Mouse (Mus musculus) neural tube, embryonic 11.5 days (tissue): ENCODE data around the gene Rpgrip1l. TPM values are rescaled to one million over a fixed set of nuclear protein-coding genes. Genes with fewer than 3 reads are reported as not detected.

ENCODE experiments used
- ATAC-seq: fragments of 200-750 bp; cut with Nextera tagmentation; 2 replicates; pipeline ENCODE4 v1.8.0; 2017; ENCODE audit warnings: moderate number of reproducible peaks, mild to moderate bottlenecking, moderate TSS enrichment, moderate library complexity; ENCODE audit not compliant: insufficient read depth, low FRiP score, low TSS enrichment
- DNase-seq: peaks from one replicate; pipeline ENCODE4 v3.0.0-alpha.2; 2015; ENCODE audit warnings: low spot score
- H3K27ac ChIP-seq: fragments of 300-500 bp; sonication (generic); 2 replicates; pipeline ENCODE4 v1.5.1; 2014; ENCODE audit warnings: low read depth, mild to moderate bottlenecking, low read length
- H3K27me3 ChIP-seq: fragments of 300-500 bp; sonication (generic); 2 replicates; pipeline ENCODE4 v1.6.1; 2014; ENCODE audit warnings: mild to moderate bottlenecking, low read length, mixed read lengths; ENCODE audit not compliant: control insufficient read depth, insufficient read depth
- H3K36me3 ChIP-seq: fragments of 300-500 bp; sonication (generic); 2 replicates; pipeline ENCODE4 v1.6.1; 2014; ENCODE audit warnings: mild to moderate bottlenecking, low read length, moderate library complexity, mixed read lengths; ENCODE audit not compliant: control insufficient read depth, insufficient read depth
- H3K4me1 ChIP-seq: fragments of 300-500 bp; sonication (generic); 2 replicates; pipeline ENCODE4 v1.6.1; 2014; ENCODE audit warnings: low read length, mixed read lengths; ENCODE audit not compliant: control insufficient read depth, insufficient read depth
- H3K4me2 ChIP-seq: fragments of 300-500 bp; sonication (generic); 2 replicates; pipeline ENCODE4 v1.6.1; 2014; ENCODE audit warnings: low read depth, mild to moderate bottlenecking, moderate library complexity
- H3K4me3 ChIP-seq: fragments of 300-500 bp; sonication (generic); 2 replicates; pipeline ENCODE4 v1.5.1; 2014; ENCODE audit warnings: low read depth, low read length
- H3K9ac ChIP-seq: fragments of 300-500 bp; sonication (generic); 2 replicates; pipeline ENCODE4 v1.6.1; 2014; ENCODE audit warnings: mild to moderate bottlenecking, low read length
- H3K9me3 ChIP-seq: fragments of 300-500 bp; sonication (generic); 2 replicates; pipeline ENCODE4 v1.6.1; 2016; ENCODE audit warnings: low read length; ENCODE audit not compliant: control insufficient read depth
- WGBS: fragments of 180-500 bp; shearing (Covaris S2); extraction: QIAGEN DNeasy Blood & Tissue Kit; methylation state at CpG from one replicate; pipeline ENCODE4 v1.1.7; 2014; 5-methylcytosine and 5-hydroxymethylcytosine counted together
- polyA plus RNA-seq: library from polyadenylated mRNA; unstranded; fragments of >200 nt; fragmentation: Nextera tagmentation; extraction: Ambion mirVana; gene quantifications from 2 replicates; pipeline ENCODE4 v1.2.1, GENCODE M21; 2014

Rpgrip1l gene
- polyA plus RNA-seq, 1 experiment from 2014 or later: 13.6 TPM

GRCm38 (mm10) chr8:91217062-91217905 is 95.8 kb downstream of the Rpgrip1l start:
- Histone ChIP-seq H3K9me3 (no peaks in the 10 kb centered on the region), H3K27ac (no peak overlapping the region), H3K9ac (no peak overlapping the region), H3K36me3 (no peaks in the 10 kb centered on the region), H3K4me3 (no peak overlapping the region), H3K4me1 (no peaks in the 10 kb centered on the region), H3K27me3 (no peaks in the 10 kb centered on the region), H3K4me2 (no peak overlapping the region)
- DNase-seq: no peak
- WGBS: 91% methylated on average over 5 of the region's 5 CpGs
- no peak for ATAC-seq

- Histone ChIP-seq H3K9me3 (no peaks in the 10 kb centered on the region), H3K36me3 (no peaks in the 10 kb centered on the region), H3K27me3 (no peaks in the 10 kb centered on the region), H3K27ac (no peak overlapping the region), H3K4me3 (no peak overlapping the region), H3K4me1 (no peaks in the 10 kb centered on the region), H3K4me2 (no peak overlapping the region), H3K9ac (no peak overlapping the region)
- DNase-seq: no peak
- no peak for ATAC-seq
- WGBS: 63% methylated on average over 3 of the region's 3 CpGs
Measured at GRCm38 (mm10) chr8:91214287-91214686, 98.8 kb downstream of the Rpgrip1l start.

- H3K27me3 ChIP-seq: no peaks in the 10 kb centered on the region
- H3K4me1 ChIP-seq: no peaks in the 10 kb centered on the region
- no peaks in the 10 kb centered on the region for H3K36me3 ChIP-seq
- no peaks in the 10 kb centered on the region for H3K9me3 ChIP-seq
- H3K9ac ChIP-seq: no peak overlapping the region
- no peak overlapping the region for H3K4me3 ChIP-seq
- WGBS: 98% methylated on average over 2 of the region's 2 CpGs
- ATAC-seq: no peak
- DNase-seq: no peak
- no peak overlapping the region for H3K4me2 ChIP-seq
- no peak overlapping the region for H3K27ac ChIP-seq
Measured at GRCm38 (mm10) chr8:91212948-91213347, 100.1 kb downstream of the Rpgrip1l start.

GRCm38 (mm10) chr8:91209658-91210057 is 103.4 kb downstream of the Rpgrip1l start:
- no peak for DNase-seq
- WGBS: 88% methylated on average over 3 of the region's 3 CpGs
- H3K36me3 ChIP-seq: no peaks in the 10 kb centered on the region

GRCm38 (mm10) chr8:91207676-91208075 is 105.4 kb downstream of the Rpgrip1l start:
- no peak overlapping the region for H3K27ac ChIP-seq
- H3K4me2 ChIP-seq: no peak overlapping the region
- H3K9ac ChIP-seq: no peak overlapping the region
- H3K4me3 ChIP-seq: no peak overlapping the region
- H3K27me3 ChIP-seq: no peaks in the 10 kb centered on the region
- no peaks in the 10 kb centered on the region for H3K4me1 ChIP-seq
- H3K9me3 ChIP-seq: no peaks in the 10 kb centered on the region
- H3K36me3 ChIP-seq: no peaks in the 10 kb centered on the region
- WGBS: 73% methylated on average over 2 of the region's 2 CpGs
- no peak for DNase-seq
- no peak for ATAC-seq

More at GRCm38 (mm10) chr8:91209658-91210057, 103.4 kb downstream of the Rpgrip1l start:
- H3K9me3 ChIP-seq: no peaks in the 10 kb centered on the region
- no peaks in the 10 kb centered on the region for H3K27me3 ChIP-seq
- no peak for ATAC-seq
- no peak overlapping the region for H3K4me3 ChIP-seq
- H3K4me1 ChIP-seq: no peaks in the 10 kb centered on the region
- H3K4me2 ChIP-seq: no peak overlapping the region
- no peak overlapping the region for H3K27ac ChIP-seq
- no peak overlapping the region for H3K9ac ChIP-seq

GRCm38 (mm10) chr8:91205897-91206296 is 107.2 kb downstream of the Rpgrip1l start:
- Histone ChIP-seq H3K27me3 (no peaks in the 10 kb centered on the region), H3K36me3 (no peaks in the 10 kb centered on the region), H3K27ac (no peak overlapping the region), H3K4me1 (no peaks in the 10 kb centered on the region), H3K4me2 (no peak overlapping the region), H3K9ac (no peak overlapping the region), H3K9me3 (no peaks in the 10 kb centered on the region), H3K4me3 (no peak overlapping the region)
- ATAC-seq: no peak
- 86% methylated on average over 6 of the region's 6 CpGs for WGBS
- no peak for DNase-seq

GRCm38 (mm10) chr8:91201184-91201583 is 111.9 kb downstream of the Rpgrip1l start:
- H3K4me1 ChIP-seq: no peaks in the 10 kb centered on the region
- 75% methylated on average over 2 of the region's 2 CpGs for WGBS
- H3K36me3 ChIP-seq: no peaks in the 10 kb centered on the region
- H3K27me3 ChIP-seq: no peaks in the 10 kb centered on the region
- DNase-seq: no peak
- H3K9me3 ChIP-seq: no peaks in the 10 kb centered on the region
- no peak overlapping the region for H3K9ac ChIP-seq
- ATAC-seq: no peak
- no peak overlapping the region for H3K27ac ChIP-seq
- H3K4me3 ChIP-seq: no peak overlapping the region
- no peak overlapping the region for H3K4me2 ChIP-seq

GRCm38 (mm10) chr8:91199876-91200275 is 113.2 kb downstream of the Rpgrip1l start, which contains the start of gene Aktip:
Gene Aktip (minus strand): TSS chr8:91199976.
- Histone ChIP-seq H3K9ac (no peak within 1 kb of the TSS), H3K36me3 (no peaks in the 10 kb centered on the region), H3K4me1 (no peaks in the 10 kb centered on the region), H3K27ac (no peak within 1 kb of the TSS), H3K9me3 (no peaks in the 10 kb centered on the region), H3K4me2 (no peak within 1 kb of the TSS), H3K27me3 (no peaks in the 10 kb centered on the region), H3K4me3 (no peak within 1 kb of the TSS)
- WGBS: 92% methylated on average over 7 of the region's 7 CpGs
- DNase-seq: no peak
- no peak for ATAC-seq

- Histone ChIP-seq H3K27me3 (no peaks in the 10 kb centered on the region), H3K27ac (no peak overlapping the region), H3K9me3 (no peaks in the 10 kb centered on the region), H3K4me3 (no peak overlapping the region), H3K36me3 (no peaks in the 10 kb centered on the region), H3K4me1 (no peaks in the 10 kb centered on the region), H3K9ac (no peak overlapping the region), H3K4me2 (no peak overlapping the region)
- no peak for ATAC-seq
- WGBS: 83% methylated on average over 3 of the region's 3 CpGs
- no peak for DNase-seq
Measured at GRCm38 (mm10) chr8:91198036-91198435, 115.0 kb downstream of the Rpgrip1l start.
